Mouse (Mus musculus) ES-E14 (cell line): ENCODE results near the gene Akt2.

ENCODE experiments used
- HCFC1 ChIP-seq: IDR thresholded peaks from 2 replicates; pipeline ENCODE4 v1.6.1; 2012; ENCODE audit warnings: low read length, inconsistent platforms, borderline replicate concordance; ENCODE audit not compliant: insufficient read depth
- ZNF384 ChIP-seq: IDR thresholded peaks from 2 replicates; pipeline ENCODE4 v1.6.1; 2012; ENCODE audit warnings: low read depth, low read length, inconsistent platforms

DNA sequence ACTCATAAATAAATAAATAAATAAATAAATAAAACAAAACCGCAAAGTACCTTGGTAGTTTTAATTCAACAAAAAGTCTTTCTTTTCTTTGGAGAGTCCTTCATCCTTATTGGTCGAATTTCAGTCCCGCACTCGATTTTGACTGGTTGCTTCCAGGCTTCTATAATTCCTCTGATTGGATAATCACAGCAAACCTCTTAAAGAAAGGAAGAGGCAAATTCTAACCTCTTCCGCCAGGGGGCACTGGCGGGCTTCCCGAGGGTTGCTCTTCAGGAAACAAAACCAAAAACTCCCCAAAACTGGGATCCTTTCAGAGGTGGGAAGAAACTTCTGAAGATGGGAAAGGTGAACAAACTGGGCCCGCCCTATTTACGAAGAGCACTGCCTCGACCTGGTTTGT lies 59.6 kb downstream of the Akt2 start:
- TF ChIP-seq ZNF384 (no peak), HCFC1 (0 out of 2 replicates have a peak, but pooled peaks have one; percentile 20)
